Mouse (Mus musculus) kidney, embryonic 15.5 days (tissue): ENCODE measurements around the gene Elmo1. TPM values are rescaled to one million over a fixed set of nuclear protein-coding genes. Genes with fewer than 3 reads are reported as not detected.
A peak's percentile ranks its signal among the peaks of the same experiment; 100 is the strongest.

Experiments used
- ATAC-seq: fragments of 200-750 bp; cut with Nextera tagmentation; replicated peaks from 2 replicates; pipeline ENCODE4 v1.8.0; 2017; ENCODE audit warnings: moderate TSS enrichment; ENCODE audit not compliant: low FRiP score
- H3K27ac ChIP-seq: fragments of 300-500 bp; sonication (generic); 2 replicates; pipeline ENCODE4 v1.5.1; 2015; ENCODE audit warnings: mild to moderate bottlenecking, inconsistent platforms
- H3K27me3 ChIP-seq: fragments of 300-500 bp; sonication (generic); 2 replicates; pipeline ENCODE4 v1.6.1; 2015; ENCODE audit warnings: inconsistent platforms
- H3K36me3 ChIP-seq: fragments of 300-500 bp; sonication (generic); 2 replicates; pipeline ENCODE4 v1.6.1; 2015; ENCODE audit warnings: inconsistent platforms
- H3K4me1 ChIP-seq: fragments of 300-500 bp; sonication (generic); 2 replicates; pipeline ENCODE4 v1.6.1; 2015; ENCODE audit warnings: inconsistent platforms
- H3K4me2 ChIP-seq: fragments of 300-500 bp; sonication (generic); 2 replicates; pipeline ENCODE4 v1.6.1; 2015; ENCODE audit warnings: moderate library complexity, mild to moderate bottlenecking, inconsistent platforms
- H3K4me3 ChIP-seq: fragments of 300-500 bp; sonication (generic); replicated peaks from 2 replicates; pipeline ENCODE4 v1.5.1; 2015; ENCODE audit warnings: mild to moderate bottlenecking, inconsistent platforms
- H3K9ac ChIP-seq: fragments of 300-500 bp; sonication (generic); 2 replicates; pipeline ENCODE4 v1.6.1; 2015; ENCODE audit warnings: mild to moderate bottlenecking, inconsistent platforms
- H3K9me3 ChIP-seq: fragments of 300-500 bp; sonication (generic); replicated peaks from 2 replicates; pipeline ENCODE4 v1.6.1; 2016; ENCODE audit warnings: inconsistent platforms
- WGBS: fragments of 180-500 bp; shearing (Covaris S2); methylation state at CpG from one replicate; pipeline ENCODE4 v1.1.7; 2015; ENCODE audit warnings: mixed read lengths; 5-methylcytosine and 5-hydroxymethylcytosine counted together
- polyA plus RNA-seq: library from polyadenylated mRNA; unstranded; fragments of >200 nt; fragmentation: Nextera tagmentation; extraction: Ambion mirVana; gene quantifications from 2 replicates; pipeline ENCODE4 v1.2.1, GENCODE M21; 2015

Elmo1 gene
- polyA plus RNA-seq, 1 experiment from 2014 or later = 16.1 TPM

DNA sequence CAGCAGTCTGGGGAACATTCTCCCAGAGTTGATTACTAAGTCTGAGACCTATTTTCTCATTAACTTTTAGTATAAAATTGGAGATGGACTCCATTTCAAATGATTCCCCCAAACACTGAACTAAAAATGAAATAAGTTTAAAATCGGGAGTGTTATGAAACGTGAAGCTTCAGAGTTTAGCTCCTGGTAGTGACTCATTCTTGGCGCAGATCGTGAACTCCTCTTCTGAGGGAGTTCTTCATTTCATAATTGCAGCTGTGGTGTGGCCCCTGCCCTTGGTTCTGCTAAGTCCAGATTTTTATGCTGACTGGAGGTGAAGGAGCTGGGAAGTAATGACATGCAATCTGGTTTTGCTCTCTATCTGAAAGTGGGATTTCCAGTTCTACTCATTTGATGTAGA, 307.9 kb downstream of the Elmo1 start:
- Histone ChIP-seq H3K4me3 (no peak overlapping the region), H3K9me3 (no peaks in the 10 kb centered on the region), H3K36me3 (no peaks in the 10 kb centered on the region), H3K27me3 (no peaks in the 10 kb centered on the region), H3K9ac (no peak overlapping the region), H3K4me2 (no peak overlapping the region), H3K4me1 (peaks cover 6% of the 10 kb centered on the region; the same call in 1 of the 2 replicates), H3K27ac (no peak overlapping the region)
- no peak for ATAC-seq
- WGBS = 81% methylated on average over 4 of the region's 4 CpGs

DNA sequence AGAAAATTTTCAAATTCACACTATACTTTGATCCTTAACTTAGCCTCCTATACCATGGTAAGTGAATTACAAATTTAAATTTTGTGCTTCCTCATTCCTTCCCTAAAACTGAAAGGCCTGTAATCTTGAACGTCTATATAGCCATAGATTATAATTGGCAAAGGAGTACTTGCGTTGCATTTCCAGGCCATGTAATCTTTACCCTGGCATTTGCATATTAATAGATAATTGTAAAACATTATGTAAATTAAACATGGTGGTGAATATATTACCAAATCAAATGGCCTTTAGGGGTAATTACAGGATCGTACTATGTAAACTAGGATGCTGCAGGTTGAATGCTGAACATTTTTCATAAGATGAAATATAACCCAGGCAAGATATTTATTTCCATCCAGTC, 314.1 kb downstream of the Elmo1 start:
- WGBS = 71% methylated on average over 3 of the region's 3 CpGs
- Histone ChIP-seq H3K27ac (no peak overlapping the region), H3K27me3 (no peaks in the 10 kb centered on the region), H3K9ac (no peak overlapping the region), H3K36me3 (no peaks in the 10 kb centered on the region), H3K4me3 (no peak overlapping the region), H3K4me2 (no peak overlapping the region), H3K4me1 (peaks cover 6% of the 10 kb centered on the region; the same call in 1 of the 2 replicates), H3K9me3 (no peaks in the 10 kb centered on the region)
- ATAC-seq = no peak

DNA sequence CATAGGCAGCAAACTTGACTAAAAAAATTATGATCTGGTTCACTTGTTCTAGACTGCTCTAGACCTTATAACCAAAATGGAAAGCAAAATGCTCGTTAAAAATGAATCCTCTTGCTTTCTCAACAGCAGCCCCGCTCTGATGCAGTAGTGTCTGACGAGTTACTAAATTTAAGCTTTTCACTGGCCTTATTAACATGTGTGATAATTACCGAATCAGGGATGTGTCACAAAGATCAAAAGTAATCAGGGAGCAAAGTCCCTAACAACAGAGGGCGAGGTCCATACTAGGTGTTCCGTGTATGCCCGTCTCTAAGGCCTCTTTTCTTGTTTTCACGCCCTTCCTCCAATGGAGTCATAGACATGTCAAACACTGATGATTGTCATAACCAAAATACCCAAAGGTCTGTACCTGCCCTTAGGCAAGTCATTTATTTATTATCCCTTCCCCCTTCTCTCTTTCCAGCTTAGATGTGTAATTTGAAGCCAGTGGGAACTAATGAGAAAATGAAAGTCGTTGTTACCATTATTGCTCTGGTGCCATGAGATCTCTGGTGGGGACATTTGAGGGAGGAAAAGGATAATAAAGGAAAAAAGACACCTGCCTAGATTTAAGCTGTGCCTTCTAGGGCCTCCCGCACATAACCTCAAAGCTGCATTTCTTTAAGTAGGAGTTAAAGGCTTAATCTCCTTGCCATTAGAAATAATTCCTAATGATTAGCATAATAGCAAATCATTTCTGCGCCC, 316.2 kb downstream of the Elmo1 start:
- no peak overlapping the region for H3K9ac ChIP-seq
- no peaks in the 10 kb centered on the region for H3K9me3 ChIP-seq
- H3K27ac ChIP-seq = no peak overlapping the region
- no peak for ATAC-seq
- H3K4me3 ChIP-seq = no peak overlapping the region
- no peaks in the 10 kb centered on the region for H3K36me3 ChIP-seq
- no peak overlapping the region for H3K4me2 ChIP-seq
- peaks cover 6% of the 10 kb centered on the region; the same call in 1 of the 2 replicates for H3K4me1 ChIP-seq
- no peaks in the 10 kb centered on the region for H3K27me3 ChIP-seq
- 72% methylated on average over 11 of the region's 11 CpGs for WGBS

DNA sequence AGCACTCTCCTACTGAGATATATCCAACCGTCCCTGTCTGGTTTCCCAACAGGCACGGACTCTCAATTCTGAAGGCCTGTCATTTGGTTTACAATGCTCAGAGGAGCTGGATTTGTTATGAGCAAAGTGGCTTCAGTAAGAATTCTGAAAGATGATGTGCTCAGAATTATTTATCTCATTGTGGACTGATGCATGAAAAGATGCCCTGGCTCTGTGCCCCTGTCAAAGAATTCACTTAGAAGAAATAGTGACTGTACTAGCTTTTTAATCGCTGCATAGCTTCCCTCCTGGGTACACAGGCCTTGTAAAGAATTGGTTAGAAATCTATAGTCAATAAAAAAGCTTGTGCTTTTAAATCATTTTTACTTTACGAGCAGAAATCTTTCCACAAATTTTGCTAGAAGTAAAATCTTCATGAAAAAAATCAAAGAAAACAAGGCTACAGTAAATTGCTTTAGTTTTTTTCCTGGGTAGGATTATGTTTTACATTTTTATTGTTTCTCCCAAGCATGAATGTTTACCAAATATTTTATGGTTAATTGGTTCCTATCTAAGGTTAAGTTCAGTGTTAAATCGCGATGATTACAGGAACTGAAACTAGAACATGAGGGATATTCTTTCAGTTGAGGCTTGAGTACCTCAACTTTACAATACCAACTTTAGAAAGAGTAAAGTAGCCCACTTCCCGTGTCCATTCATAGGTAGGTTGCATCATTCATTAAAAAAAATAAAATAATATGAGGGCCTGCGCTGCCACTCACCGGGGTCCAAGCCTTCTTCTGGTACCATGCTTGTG, 320.1 kb downstream of the Elmo1 start:
- H3K4me3 ChIP-seq = no peak overlapping the region
- no peaks in the 10 kb centered on the region for H3K9me3 ChIP-seq
- no peaks in the 10 kb centered on the region for H3K36me3 ChIP-seq

DNA sequence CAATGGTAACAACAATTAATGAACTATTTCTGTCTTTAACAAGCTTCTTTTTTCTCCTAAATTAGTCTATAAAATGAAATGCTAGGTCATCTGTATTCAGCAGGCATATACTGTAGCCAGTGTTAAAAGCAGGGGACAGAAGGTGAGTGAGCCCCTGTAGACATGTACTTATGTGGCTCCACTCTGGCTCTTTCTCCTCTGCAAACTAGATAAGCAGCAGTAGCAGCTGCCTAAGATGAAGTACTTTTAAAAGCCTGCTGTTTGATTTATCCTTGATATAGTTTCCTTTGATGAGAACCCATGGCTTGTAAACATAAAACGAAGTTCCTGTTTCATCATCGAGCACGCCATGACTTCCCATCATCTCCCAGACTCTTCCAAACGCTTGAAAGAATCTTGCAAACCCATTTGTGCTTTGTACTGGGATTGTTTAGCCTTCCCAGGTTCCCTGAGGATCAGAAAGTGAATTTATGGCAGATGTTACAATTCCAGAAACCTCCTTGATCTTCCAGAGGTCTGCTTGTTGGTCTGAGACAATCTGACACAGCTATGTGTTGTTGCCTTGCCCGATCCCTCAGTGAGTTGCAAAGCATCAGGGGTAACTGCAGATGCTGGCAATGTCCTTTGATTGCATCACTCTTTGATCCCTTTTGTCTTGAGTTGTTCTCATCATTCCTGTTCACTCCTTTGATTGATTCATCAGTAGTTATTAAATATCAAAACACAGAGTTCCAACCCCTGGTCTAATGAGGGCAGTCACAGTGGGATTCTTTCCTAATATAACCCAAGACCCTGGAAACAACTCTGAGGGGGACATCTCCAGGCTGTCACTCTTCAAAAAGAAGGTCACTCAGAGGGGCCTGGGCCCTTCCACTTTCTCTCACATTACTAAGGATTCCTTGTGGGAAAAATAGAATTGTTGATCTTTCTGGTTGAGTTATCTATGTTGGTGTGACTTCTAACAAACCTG, 326.6 kb downstream of the Elmo1 start:
- H3K4me2 ChIP-seq = no peak overlapping the region
- ATAC-seq = no peak
- H3K9me3 ChIP-seq = no peaks in the 10 kb centered on the region
- no peaks in the 10 kb centered on the region for H3K36me3 ChIP-seq
- H3K4me3 ChIP-seq = no peak overlapping the region
- H3K9ac ChIP-seq = no peak overlapping the region
- H3K4me1 ChIP-seq = no peaks in the 10 kb centered on the region
- H3K27me3 ChIP-seq = no peaks in the 10 kb centered on the region
- H3K27ac ChIP-seq = no peak overlapping the region
- WGBS = 47% methylated on average over 5 of the region's 5 CpGs

More for the DNA sequence above, 320.1 kb downstream of the Elmo1 start:
- H3K4me2 ChIP-seq = no peak overlapping the region
- no peak overlapping the region for H3K27ac ChIP-seq
- peaks cover 6% of the 10 kb centered on the region; the same call in 1 of the 2 replicates for H3K4me1 ChIP-seq
- ATAC-seq = no peak
- H3K27me3 ChIP-seq = no peaks in the 10 kb centered on the region
- no peak overlapping the region for H3K9ac ChIP-seq
- 87% methylated on average over 9 of the region's 9 CpGs for WGBS

DNA sequence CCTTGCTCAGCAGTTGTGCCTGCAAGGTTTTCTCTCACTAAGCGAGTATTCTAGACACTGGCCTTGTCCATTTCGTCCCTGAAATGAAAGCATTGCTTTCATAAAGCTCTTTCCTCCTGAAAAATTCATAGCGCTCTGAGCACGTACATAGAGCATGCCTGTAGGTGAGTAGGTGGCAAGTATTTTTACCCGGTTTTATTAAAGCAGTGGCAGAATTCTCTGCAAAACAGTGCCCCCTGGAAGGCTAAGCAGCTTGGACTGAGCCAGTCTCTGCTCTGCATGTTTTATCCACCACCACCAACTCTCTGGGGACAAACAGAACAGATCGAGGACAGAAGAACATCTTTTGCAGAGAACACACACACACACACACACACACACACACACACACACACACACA, 340.6 kb downstream of the Elmo1 start:
- no peak for ATAC-seq
- Histone ChIP-seq H3K4me3 (no peak overlapping the region), H3K36me3 (no peaks in the 10 kb centered on the region), H3K4me2 (no peak overlapping the region), H3K9ac (no peak overlapping the region), H3K27ac (no peak overlapping the region), H3K27me3 (no peaks in the 10 kb centered on the region), H3K9me3 (no peaks in the 10 kb centered on the region), H3K4me1 (no peaks in the 10 kb centered on the region)
- 75% methylated on average over 6 of the region's 6 CpGs for WGBS

DNA sequence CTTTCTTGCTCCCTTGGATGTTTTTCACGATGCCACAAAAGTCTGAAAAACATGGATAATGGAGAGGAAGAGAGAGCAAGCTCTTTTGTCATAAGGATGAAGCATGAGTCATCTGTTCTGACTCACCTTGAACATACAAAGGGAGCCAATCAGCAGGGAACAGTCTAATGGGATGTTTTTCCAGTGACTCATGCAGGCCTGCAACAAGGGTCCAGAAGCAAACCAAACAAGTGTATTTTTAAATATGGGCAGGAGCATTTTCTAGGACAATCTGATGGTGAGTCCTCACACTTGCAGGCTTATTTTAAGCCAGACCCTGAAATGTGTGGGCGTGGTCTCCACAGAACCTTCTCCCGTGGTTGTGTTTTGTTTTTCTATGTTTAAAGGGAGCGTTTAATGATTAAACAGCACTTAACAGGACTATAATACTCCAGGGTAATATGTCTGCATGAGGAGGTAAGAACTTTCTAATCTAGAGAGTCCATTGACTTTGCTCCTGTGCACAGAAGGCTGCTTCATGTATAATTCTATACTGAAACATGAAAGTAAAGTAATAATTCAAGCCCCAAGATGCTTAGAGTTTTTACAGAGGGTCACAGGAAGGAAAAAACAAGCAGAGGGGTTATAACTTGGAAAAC, 342.9 kb downstream of the Elmo1 start:
- H3K4me1 ChIP-seq = no peaks in the 10 kb centered on the region
- H3K4me2 ChIP-seq = no peak overlapping the region
- H3K27ac ChIP-seq = no peak overlapping the region
- peak; percentile 69 for ATAC-seq
- no peaks in the 10 kb centered on the region for H3K36me3 ChIP-seq
- H3K4me3 ChIP-seq = no peak overlapping the region
- H3K9me3 ChIP-seq = no peaks in the 10 kb centered on the region
- 54% methylated on average over 4 of the region's 4 CpGs for WGBS
- no peak overlapping the region for H3K9ac ChIP-seq
- H3K27me3 ChIP-seq = no peaks in the 10 kb centered on the region

DNA sequence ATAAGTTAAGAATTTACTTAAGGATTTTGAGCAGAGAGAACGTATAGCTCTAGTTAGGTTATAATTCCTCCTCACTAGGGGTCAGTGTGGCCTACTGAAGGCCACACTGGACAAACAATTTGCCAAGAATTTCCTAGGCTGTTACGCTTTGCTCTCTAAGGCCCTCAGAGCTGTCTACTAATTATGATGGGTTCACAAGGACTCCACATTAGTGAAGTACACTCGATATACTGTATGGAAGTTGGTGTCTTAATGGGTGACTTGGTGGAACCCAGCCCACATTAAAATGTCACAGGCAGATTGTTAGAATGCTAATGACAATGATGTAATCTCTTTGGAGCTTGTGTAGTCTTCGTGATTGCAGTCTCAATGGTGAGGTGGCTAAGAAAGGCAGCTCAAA, 343.7 kb downstream of the Elmo1 start:
- ATAC-seq = no peak
- no peaks in the 10 kb centered on the region for H3K9me3 ChIP-seq
- WGBS = 64% methylated on average over 4 of the region's 4 CpGs
- no peak overlapping the region for H3K4me2 ChIP-seq
- H3K36me3 ChIP-seq = no peaks in the 10 kb centered on the region
- H3K27ac ChIP-seq = no peak overlapping the region
- H3K4me3 ChIP-seq = no peak overlapping the region
- H3K4me1 ChIP-seq = no peaks in the 10 kb centered on the region
- no peaks in the 10 kb centered on the region for H3K27me3 ChIP-seq
- no peak overlapping the region for H3K9ac ChIP-seq

DNA sequence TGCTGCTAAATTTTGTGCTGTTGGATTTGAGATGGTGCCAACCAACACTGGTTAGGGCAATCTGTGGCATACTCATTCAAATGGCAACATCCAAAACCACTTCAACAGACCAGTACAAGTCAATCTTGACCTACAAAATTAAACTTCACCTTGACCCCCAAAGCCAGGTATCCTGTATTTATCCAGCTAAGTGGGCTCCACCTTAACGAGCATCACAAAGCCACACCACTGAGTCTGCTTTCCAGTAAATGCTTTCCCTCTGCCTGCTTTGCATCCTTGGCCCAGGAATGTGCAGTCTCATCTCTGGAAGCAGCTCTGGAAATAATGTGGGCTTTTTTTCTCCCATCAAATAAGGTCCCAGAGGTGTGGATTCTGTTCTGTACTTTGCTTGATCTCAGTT, 349.1 kb downstream of the Elmo1 start:
- Histone ChIP-seq H3K9ac (no peak overlapping the region), H3K27me3 (no peaks in the 10 kb centered on the region), H3K36me3 (no peaks in the 10 kb centered on the region), H3K4me1 (no peaks in the 10 kb centered on the region), H3K4me2 (no peak overlapping the region), H3K9me3 (no peaks in the 10 kb centered on the region), H3K27ac (no peak overlapping the region), H3K4me3 (no peak overlapping the region)
- 87% methylated on average over 1 of the region's 1 CpGs for WGBS
- no peak for ATAC-seq

DNA sequence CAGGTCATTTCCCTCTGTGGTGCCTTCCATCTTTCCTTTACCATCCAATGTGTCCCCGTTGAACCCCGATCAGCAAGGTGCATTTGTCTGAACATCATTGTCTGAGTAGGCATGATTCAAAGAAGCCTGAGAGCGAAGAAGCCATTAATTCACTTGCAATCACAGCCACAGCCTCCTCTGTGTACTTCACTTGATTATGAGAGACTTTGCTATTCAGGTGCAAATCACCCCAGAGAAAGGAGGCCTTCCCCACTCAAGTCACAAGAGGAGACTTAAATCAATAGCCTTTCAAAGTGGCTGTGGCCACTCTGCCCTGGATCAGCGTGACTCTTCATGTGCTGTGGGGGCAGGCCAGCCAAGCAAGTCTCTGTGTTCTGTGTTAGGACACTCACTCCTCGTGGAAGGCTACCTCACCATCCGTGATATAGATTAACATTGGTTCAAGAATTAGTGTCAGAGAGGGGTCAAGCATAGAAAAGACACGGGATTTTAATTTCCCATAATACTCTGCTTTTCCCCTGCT, 360.5 kb downstream of the Elmo1 start:
- ATAC-seq = no peak
- Histone ChIP-seq H3K9ac (no peak overlapping the region), H3K4me2 (no peak overlapping the region), H3K36me3 (no peaks in the 10 kb centered on the region), H3K4me1 (no peaks in the 10 kb centered on the region), H3K27me3 (no peaks in the 10 kb centered on the region), H3K27ac (no peak overlapping the region), H3K4me3 (no peak overlapping the region), H3K9me3 (no peaks in the 10 kb centered on the region)
- WGBS = 84% methylated on average over 7 of the region's 7 CpGs

DNA sequence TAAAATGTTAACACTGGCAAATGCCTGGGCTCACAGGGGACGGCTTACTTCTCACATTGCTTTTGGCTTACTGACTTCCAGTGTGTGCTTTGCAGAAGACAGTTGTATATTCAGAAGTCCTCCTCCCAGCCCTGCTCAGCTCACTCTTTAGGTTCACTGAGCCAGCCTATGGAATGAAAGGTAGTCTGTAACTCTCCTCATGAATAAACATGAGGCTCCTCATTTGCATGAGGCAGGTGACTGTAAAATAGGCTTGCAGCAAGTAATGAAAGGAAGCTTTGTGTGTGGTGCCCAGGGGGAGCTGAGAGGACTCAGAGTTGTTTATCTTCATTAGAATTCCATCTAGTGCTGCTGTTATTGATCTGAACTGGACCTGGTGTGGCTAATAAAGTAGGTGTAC, 364.0 kb downstream of the Elmo1 start:
- H3K27ac ChIP-seq = no peak overlapping the region
- no peaks in the 10 kb centered on the region for H3K9me3 ChIP-seq
- WGBS = 88% methylated on average over 1 of the region's 1 CpGs
- no peak overlapping the region for H3K4me2 ChIP-seq
- H3K4me3 ChIP-seq = no peak overlapping the region
- no peak overlapping the region for H3K9ac ChIP-seq
- peak; percentile 67; the same call in 1 of the 2 replicates for ATAC-seq
- H3K4me1 ChIP-seq = no peaks in the 10 kb centered on the region
- no peaks in the 10 kb centered on the region for H3K36me3 ChIP-seq
- H3K27me3 ChIP-seq = no peaks in the 10 kb centered on the region
